Mouse (Mus musculus): Measurements from ENCODE around the gene Gm45234. TPM values are rescaled to one million over a fixed set of nuclear protein-coding genes. Genes with fewer than 3 reads are reported as not detected.

The Gm45234 gene
- polyA plus RNA-seq, 1 experiment from 2014 or later: not detected

- no peaks in the 10 kb centered on the region for H3K9me3 ChIP-seq (ENCODE audit: control insufficient read depth, low read length)
- no peak for TF ChIP-seq CTCF (IDR thresholded peaks at IDR 0.05; ENCODE audit: low read depth)
- no peak for TF ChIP-seq EP300 (optimal IDR thresholded peaks at IDR 0.05)
- ATAC-seq (ENCODE audit: low FRiP score, low TSS enrichment): no peak
- H3K9ac ChIP-seq (ENCODE audit: low read length): no peak overlapping the region
- 0 out of 2 replicates have a peak, but pooled peaks cover 2% of the 10 kb centered on the region for H3K4me1 ChIP-seq (replicated peaks; ENCODE audit: control insufficient read depth, insufficient read depth)
- no peak overlapping the region for H3K4me3 ChIP-seq (ENCODE audit: low read depth, low read length)
- DNase-seq (ENCODE audit: low spot score): no peak
- peaks cover 11% of the 10 kb centered on the region; the same call in 1 of the 2 replicates for H3K36me3 ChIP-seq (ENCODE audit: control insufficient read depth, insufficient read depth, low read length)
- no peak overlapping the region for H3K27ac ChIP-seq (replicated peaks)
- no peak overlapping the region for H3K4me2 ChIP-seq (replicated peaks; ENCODE audit: low read depth)
- no peaks in the 10 kb centered on the region for H3K27me3 ChIP-seq (ENCODE audit: control insufficient read depth, insufficient read depth, low read length)
- WGBS: 90% methylated on average over 4 of the region's 4 CpGs
Measured at GRCm38 (mm10) chr6:124699366-124699765, 56.5 kb downstream of the Gm45234 start.

GRCm38 (mm10) chr6:124698751-124699150 lies 57.1 kb downstream of the Gm45234 start:
- 69% methylated on average over 6 of the region's 6 CpGs for WGBS
- Histone ChIP-seq H3K9ac (ENCODE audit: low read length) (no peak overlapping the region), H3K4me2 (replicated peaks; ENCODE audit: low read depth) (no peak overlapping the region), H3K4me1 (replicated peaks; ENCODE audit: control insufficient read depth, insufficient read depth) (0 out of 2 replicates have a peak, but pooled peaks cover 2% of the 10 kb centered on the region), H3K27ac (replicated peaks) (no peak overlapping the region), H3K36me3 (ENCODE audit: control insufficient read depth, insufficient read depth, low read length) (peaks cover 9% of the 10 kb centered on the region; the same call in 1 of the 2 replicates), H3K27me3 (ENCODE audit: control insufficient read depth, insufficient read depth, low read length) (no peaks in the 10 kb centered on the region), H3K4me3 (ENCODE audit: low read depth, low read length) (no peak overlapping the region), H3K9me3 (ENCODE audit: control insufficient read depth, low read length) (no peaks in the 10 kb centered on the region)
- TF ChIP-seq EP300 (optimal IDR thresholded peaks at IDR 0.05) (no peak), CTCF (IDR thresholded peaks at IDR 0.05; ENCODE audit: low read depth) (no peak)
- DNase-seq (ENCODE audit: low spot score) (no peak), ATAC-seq (ENCODE audit: low FRiP score, low TSS enrichment) (no peak)

- Histone ChIP-seq H3K4me3 (ENCODE audit: low read depth, low read length) (no peak overlapping the region), H3K27me3 (ENCODE audit: control insufficient read depth, insufficient read depth, low read length) (no peaks in the 10 kb centered on the region), H3K9ac (ENCODE audit: low read length) (no peak overlapping the region), H3K36me3 (ENCODE audit: control insufficient read depth, insufficient read depth, low read length) (0 out of 2 replicates have a peak, but pooled peaks cover 4% of the 10 kb centered on the region), H3K9me3 (ENCODE audit: control insufficient read depth, low read length) (no peaks in the 10 kb centered on the region), H3K27ac (replicated peaks) (no peak overlapping the region), H3K4me1 (replicated peaks; ENCODE audit: control insufficient read depth, insufficient read depth) (0 out of 2 replicates have a peak, but pooled peaks cover 2% of the 10 kb centered on the region), H3K4me2 (replicated peaks; ENCODE audit: low read depth) (no peak overlapping the region)
- DNase-seq (ENCODE audit: low spot score): no peak
- WGBS: 88% methylated on average over 7 of the region's 7 CpGs
- TF ChIP-seq EP300 (optimal IDR thresholded peaks at IDR 0.05) (no peak), CTCF (IDR thresholded peaks at IDR 0.05; ENCODE audit: low read depth) (no peak)
- no peak for ATAC-seq (ENCODE audit: low FRiP score, low TSS enrichment)
Measured at GRCm38 (mm10) chr6:124696441-124697150, 59.2 kb downstream of the Gm45234 start.

GRCm38 (mm10) chr6:124694166-124694955 lies 61.5 kb downstream of the Gm45234 start:
- H3K27me3 ChIP-seq (ENCODE audit: control insufficient read depth, insufficient read depth, low read length): no peaks in the 10 kb centered on the region
- H3K27ac ChIP-seq (replicated peaks): peak overlapping the region; percentile 46
- H3K4me2 ChIP-seq (replicated peaks; ENCODE audit: low read depth): no peak overlapping the region
- H3K9ac ChIP-seq (ENCODE audit: low read length): 0 out of 2 replicates have a peak overlapping the region, but pooled peaks have one; percentile 5
- 0 out of 2 replicates have a peak, but pooled peaks cover 2% of the 10 kb centered on the region for H3K4me1 ChIP-seq (replicated peaks; ENCODE audit: control insufficient read depth, insufficient read depth)
- H3K36me3 ChIP-seq (ENCODE audit: control insufficient read depth, insufficient read depth, low read length): 0 out of 2 replicates have a peak, but pooled peaks cover 4% of the 10 kb centered on the region
- 52% methylated on average over 15 of the region's 15 CpGs for WGBS
- H3K9me3 ChIP-seq (ENCODE audit: control insufficient read depth, low read length): no peaks in the 10 kb centered on the region
- ATAC-seq (ENCODE audit: low FRiP score, low TSS enrichment) (peak; percentile 82), DNase-seq (ENCODE audit: low spot score) (peak; percentile 86)
- H3K4me3 ChIP-seq (ENCODE audit: low read depth, low read length): no peak overlapping the region
- TF ChIP-seq EP300 (optimal IDR thresholded peaks at IDR 0.05): no peak
- no peak for TF ChIP-seq CTCF (IDR thresholded peaks at IDR 0.05; ENCODE audit: low read depth)

- H3K4me1 ChIP-seq (replicated peaks; ENCODE audit: control insufficient read depth, insufficient read depth): 0 out of 2 replicates have a peak, but pooled peaks cover 2% of the 10 kb centered on the region
- no peaks in the 10 kb centered on the region for H3K36me3 ChIP-seq (ENCODE audit: control insufficient read depth, insufficient read depth, low read length)
- no peaks in the 10 kb centered on the region for H3K27me3 ChIP-seq (ENCODE audit: control insufficient read depth, insufficient read depth, low read length)
- WGBS: 39% methylated on average over 15 of the region's 15 CpGs
- H3K4me3 ChIP-seq (ENCODE audit: low read depth, low read length): no peak overlapping the region
- no peak overlapping the region for H3K4me2 ChIP-seq (replicated peaks; ENCODE audit: low read depth)
- no peak overlapping the region for H3K9ac ChIP-seq (ENCODE audit: low read length)
- peak; percentile 60 for ATAC-seq (ENCODE audit: low FRiP score, low TSS enrichment)
- no peak for TF ChIP-seq EP300 (optimal IDR thresholded peaks at IDR 0.05)
- H3K9me3 ChIP-seq (ENCODE audit: control insufficient read depth, low read length): no peaks in the 10 kb centered on the region
- H3K27ac ChIP-seq (replicated peaks): peak overlapping the region; percentile 46
- DNase-seq (ENCODE audit: low spot score): peak; percentile 27
Measured at GRCm38 (mm10) chr6:124693243-124693981, 62.4 kb downstream of the Gm45234 start.
